Mouse (Mus musculus) brain, embryonic 14.5 days (tissue): ENCODE data around the gene 9930104L06Rik.

Experiments used
- CTCF ChIP-seq: fragments of 200-500 bp; IDR thresholded peaks from 2 replicates; pipeline ENCODE4 v1.5.1; 2012; ENCODE audit warnings: inconsistent platforms, mild to moderate bottlenecking, moderate library complexity, borderline replicate concordance; ENCODE audit not compliant: insufficient read depth, insufficient read length; ENCODE audit errors: extremely low read depth
- POLR2A ChIP-seq: fragments of 200-500 bp; IDR thresholded peaks from 2 replicates; pipeline ENCODE4 v1.6.1; 2012; ENCODE audit warnings: mild to moderate bottlenecking, inconsistent platforms, borderline replicate concordance; ENCODE audit not compliant: poor library complexity, insufficient read depth, insufficient read length, severe bottlenecking; ENCODE audit errors: extremely low read depth

DNA sequence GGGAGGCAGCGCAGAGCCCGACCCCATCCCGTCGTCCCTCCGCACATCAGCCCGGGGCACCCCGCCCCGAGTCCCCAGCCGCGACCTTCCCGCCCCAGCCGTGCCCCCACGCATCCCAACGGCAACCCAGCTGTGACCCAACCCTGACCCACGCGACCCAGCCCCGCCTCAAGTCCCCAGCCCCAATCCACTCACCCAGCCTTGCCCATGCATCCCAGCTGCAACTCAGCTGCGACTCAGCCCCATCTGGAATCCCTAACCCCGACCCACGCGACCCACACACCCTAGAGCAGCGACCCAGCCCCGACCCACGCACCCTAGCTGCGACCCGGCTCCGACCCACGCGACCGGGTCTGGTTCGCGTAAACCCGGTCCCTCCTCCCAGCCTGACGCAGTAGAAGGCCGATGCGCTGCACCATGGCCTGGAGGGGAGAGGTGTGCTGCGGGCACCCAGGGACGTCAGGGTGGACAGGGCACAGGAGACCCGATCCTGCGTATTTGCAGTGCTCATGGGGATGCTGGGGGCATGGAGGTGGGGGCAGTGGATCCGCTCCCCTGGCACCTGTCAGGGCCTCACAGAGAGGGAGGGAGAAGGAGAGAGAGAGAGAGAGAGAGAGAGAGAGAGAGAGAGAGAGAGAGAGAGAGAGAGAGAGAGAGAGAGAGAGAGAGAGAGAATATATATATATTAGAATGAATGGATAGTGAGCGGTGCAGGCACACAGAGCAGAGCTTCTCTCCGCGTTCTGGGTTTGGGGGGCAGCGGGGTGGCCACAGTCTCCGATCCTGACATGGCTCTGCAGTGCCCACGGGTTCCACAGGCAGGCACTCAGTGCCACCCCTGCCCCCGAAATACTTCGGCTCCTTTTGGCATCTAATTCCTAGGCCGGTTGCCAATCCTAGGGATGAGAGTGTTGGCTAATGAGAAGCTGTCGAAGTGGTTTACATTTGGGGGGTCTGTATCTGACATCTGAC is 50.2 kb downstream of the 9930104L06Rik start:
- no peak for TF ChIP-seq CTCF
- no peak for TF ChIP-seq POLR2A
